Mouse (Mus musculus): Measurements from ENCODE around the gene BC035947. TPM values are rescaled to one million over a fixed set of nuclear protein-coding genes. Genes with fewer than 3 reads are reported as not detected.

The BC035947 gene
- total RNA-seq, 1 experiment = 0.09 TPM

- TF ChIP-seq ZC3H11A (IDR thresholded peaks at IDR 0.05; ENCODE audit: borderline replicate concordance, low read depth, low read length) (no peak), ZNF384 (IDR thresholded peaks at IDR 0.05; ENCODE audit: low read depth, low read length) (no peak), CHD2 (IDR thresholded peaks at IDR 0.05; ENCODE audit: low read depth, low read length) (no peak), MAFK (IDR thresholded peaks at IDR 0.05; ENCODE audit: insufficient read depth, low read depth, low read length) (no peak), HCFC1 (IDR thresholded peaks at IDR 0.05; ENCODE audit: borderline replicate concordance, insufficient read depth, low read length) (no peak)
- H3K4me3 ChIP-seq (ENCODE audit: insufficient read depth in 1 of 2, low read depth in 1 of 2, low read length in 2 of 2, poor library complexity in 1 of 2, severe bottlenecking in 1 of 2) = no peak overlapping the region
- peaks cover 32% of the 10 kb centered on the region for H3K36me3 ChIP-seq (ENCODE audit: control insufficient read depth, insufficient read depth, low read length, poor library complexity, severe bottlenecking)
- H3K9ac ChIP-seq (ENCODE audit: insufficient read depth, low read depth, low read length, poor library complexity, severe bottlenecking) = no peak overlapping the region
- no peak overlapping the region for H3K27ac ChIP-seq (ENCODE audit: insufficient read depth, low read depth, low read length, poor library complexity, severe bottlenecking)
- no peaks in the 10 kb centered on the region for H3K4me1 ChIP-seq (ENCODE audit: control insufficient read depth in 2 of 2, insufficient read depth in 2 of 2, low read length in 2 of 2, poor library complexity in 1 of 2)
- in situ Hi-C loops (cut with MboI; ENCODE audit: low sequenced_read_pairs in 2 of 2, unreplicated experiment in 2 of 2) = no loop called here
- H3K9me3 ChIP-seq (ENCODE audit: control insufficient read depth, insufficient read depth, low read depth, low read length) = no peaks in the 10 kb centered on the region
- no peak for DNase-seq (ENCODE audit: low read depth, low spot score)
Observed at GRCm38 (mm10) chr1:78451070-78451854, 60.7 kb downstream of the BC035947 start.

- H3K27ac ChIP-seq (ENCODE audit: insufficient read depth, low read depth, low read length, poor library complexity, severe bottlenecking) = no peak overlapping the region
- TF ChIP-seq CHD2 (IDR thresholded peaks at IDR 0.05; ENCODE audit: low read depth, low read length) (no peak), ZNF384 (IDR thresholded peaks at IDR 0.05; ENCODE audit: low read depth, low read length) (no peak), HCFC1 (IDR thresholded peaks at IDR 0.05; ENCODE audit: borderline replicate concordance, insufficient read depth, low read length) (no peak), ZC3H11A (IDR thresholded peaks at IDR 0.05; ENCODE audit: borderline replicate concordance, low read depth, low read length) (no peak), MAFK (IDR thresholded peaks at IDR 0.05; ENCODE audit: insufficient read depth, low read depth, low read length) (no peak)
- no peaks in the 10 kb centered on the region for H3K4me1 ChIP-seq (ENCODE audit: control insufficient read depth in 2 of 2, insufficient read depth in 2 of 2, low read length in 2 of 2, poor library complexity in 1 of 2)
- in situ Hi-C loops (cut with MboI; ENCODE audit: low sequenced_read_pairs in 2 of 2, unreplicated experiment in 2 of 2) = no loop called here
- no peak overlapping the region for H3K4me3 ChIP-seq (ENCODE audit: insufficient read depth in 1 of 2, low read depth in 1 of 2, low read length in 2 of 2, poor library complexity in 1 of 2, severe bottlenecking in 1 of 2)
- peaks cover 28% of the 10 kb centered on the region for H3K36me3 ChIP-seq (ENCODE audit: control insufficient read depth, insufficient read depth, low read length, poor library complexity, severe bottlenecking)
- H3K9me3 ChIP-seq (ENCODE audit: control insufficient read depth, insufficient read depth, low read depth, low read length) = no peaks in the 10 kb centered on the region
- no peak for DNase-seq (ENCODE audit: low read depth, low spot score)
- H3K9ac ChIP-seq (ENCODE audit: insufficient read depth, low read depth, low read length, poor library complexity, severe bottlenecking) = no peak overlapping the region
Observed at GRCm38 (mm10) chr1:78448091-78448490, 63.9 kb downstream of the BC035947 start.

Other genes with a start within 250 kb of the BC035947 start
- gene Sgpp2, start 201.8 kb downstream of the BC035947 start, total RNA-seq (2012; rRNA removed) = 0.22 and 0.63 TPM in 2 replicates
- 85.7 and 100 TPM in 2 replicates for gene Farsb, start 23.3 kb downstream of the BC035947 start, total RNA-seq (2012; rRNA removed)
- gene Mogat1, start 1.2 kb downstream of the BC035947 start, total RNA-seq (2012; rRNA removed) = not detected in 2 replicates
- 76.4 and 104 TPM in 2 replicates for gene Acsl3, start 145.7 kb upstream of the BC035947 start, total RNA-seq (2012; rRNA removed)
- 14.9 and 23.0 TPM in 2 replicates for gene Utp14b, start 145.9 kb upstream of the BC035947 start, total RNA-seq (2012; rRNA removed)

Measured in ES-E14 (cell line).